Mouse (Mus musculus): Measurements from ENCODE around the gene Stom. TPM values are rescaled to one million over a fixed set of nuclear protein-coding genes. Genes with fewer than 3 reads are reported as not detected.

Gene Stom
- 8.0 and 9.4 TPM in 2 replicates for polyA plus RNA-seq (2015; fragmentation: Nextera tagmentation; extraction: Ambion mirVana)

DNA sequence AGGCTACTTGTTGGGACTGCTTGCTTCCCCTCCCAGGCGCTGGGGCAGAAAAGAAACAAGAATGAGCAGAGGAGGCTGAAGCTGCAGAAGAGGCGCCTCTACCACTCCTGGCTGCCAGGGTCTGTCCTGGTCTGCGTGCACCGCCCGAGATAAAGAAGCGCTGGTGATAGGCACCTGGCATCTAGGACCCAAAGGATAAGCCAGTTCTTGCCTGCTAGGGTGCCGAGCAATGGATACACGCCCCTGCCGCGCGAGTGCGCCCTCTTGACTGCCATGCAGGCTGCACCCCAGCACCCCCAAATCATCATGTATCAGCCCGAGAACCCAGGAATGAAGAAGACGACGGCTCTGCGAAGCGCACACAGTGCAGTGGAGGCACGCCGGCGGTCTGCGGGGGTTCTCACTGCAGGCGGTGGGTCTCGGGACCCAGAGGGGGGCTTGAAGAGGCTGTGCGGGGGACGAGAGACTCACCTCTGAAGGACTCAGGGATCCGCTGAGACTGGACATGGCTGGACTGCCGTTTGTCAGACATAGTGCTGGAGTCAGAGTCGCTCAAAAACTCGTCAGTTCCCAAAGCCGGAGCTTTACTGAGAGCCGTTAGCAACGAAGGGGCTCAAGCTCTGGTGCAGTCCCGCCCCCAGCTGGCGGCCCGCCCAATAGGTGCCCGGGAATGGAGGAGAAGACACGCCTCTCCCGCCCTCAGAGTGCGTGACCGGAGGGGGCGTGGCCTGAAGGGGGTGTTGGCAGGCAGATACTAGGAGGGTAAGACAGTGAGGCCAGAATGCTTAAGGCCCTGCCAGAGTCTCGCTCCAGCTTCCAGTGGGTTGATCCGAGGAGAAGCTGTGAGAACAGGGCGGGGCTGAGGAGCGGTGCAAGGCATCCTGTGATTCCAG, at the start of gene Stom:
Stom (minus strand) TSS at position 589 of the 893 bp plus-strand sequence.
- H3K9ac ChIP-seq, result peak within 1 kb of the TSS; percentile 72
- WGBS, result under 1% methylated on average over 45 of the region's 45 CpGs
- peak; percentile 98 for ATAC-seq

GRCm38 (mm10) chr2:35385441-35385871, 48.7 kb upstream of the Stom start:
- no peaks in the 10 kb centered on the region for H3K4me1 ChIP-seq
- ATAC-seq, result no peak
- no peak overlapping the region for H3K27ac ChIP-seq
- no peak overlapping the region for H3K4me3 ChIP-seq
- H3K9me3 ChIP-seq (replicated peaks), result peaks cover 4% of the 10 kb centered on the region; the same call in 1 of the 2 replicates
- no peaks in the 10 kb centered on the region for H3K36me3 ChIP-seq (ENCODE audit: poor library complexity, severe bottlenecking)
- WGBS, result 84% methylated on average over 9 of the region's 9 CpGs
- no peaks in the 10 kb centered on the region for H3K27me3 ChIP-seq
- no peak overlapping the region for H3K9ac ChIP-seq
- no peak overlapping the region for H3K4me2 ChIP-seq

More for the DNA sequence above, at the start of gene Stom:
- no peaks in the 10 kb centered on the region for H3K27me3 ChIP-seq
- H3K4me1 ChIP-seq, result peaks cover 17% of the 10 kb centered on the region
- peak within 1 kb of the TSS; percentile 96 for H3K4me2 ChIP-seq
- H3K4me3 ChIP-seq, result peak within 1 kb of the TSS; percentile 67
- no peaks in the 10 kb centered on the region for H3K9me3 ChIP-seq (replicated peaks)
- no peaks in the 10 kb centered on the region for H3K36me3 ChIP-seq (ENCODE audit: poor library complexity, severe bottlenecking)
- peak within 1 kb of the TSS; percentile 65 for H3K27ac ChIP-seq

DNA sequence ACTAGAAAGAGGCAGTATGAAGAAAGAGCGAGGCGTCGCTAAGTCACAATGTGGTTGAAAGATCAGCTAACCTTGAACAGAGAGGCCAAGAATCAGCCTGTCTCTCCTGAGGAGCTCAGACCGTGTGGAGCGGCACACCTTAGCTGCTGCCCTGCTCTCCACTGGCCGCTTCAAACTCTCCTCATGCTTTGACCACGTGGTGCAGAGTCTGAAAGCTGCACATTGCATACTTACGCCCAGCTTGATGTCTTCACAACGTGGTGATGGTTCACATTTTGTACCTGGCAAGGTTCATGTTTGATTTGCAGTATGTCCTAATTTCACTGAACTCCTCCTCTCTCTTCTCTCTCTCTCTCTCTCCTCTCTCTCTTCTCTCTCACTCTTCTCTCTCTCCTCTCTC, 42.5 kb upstream of the Stom start:
- ATAC-seq, result no peak
- no peaks in the 10 kb centered on the region; the same call in 1 of the 2 replicates for H3K27me3 ChIP-seq
- H3K4me3 ChIP-seq, result no peak overlapping the region

DNA sequence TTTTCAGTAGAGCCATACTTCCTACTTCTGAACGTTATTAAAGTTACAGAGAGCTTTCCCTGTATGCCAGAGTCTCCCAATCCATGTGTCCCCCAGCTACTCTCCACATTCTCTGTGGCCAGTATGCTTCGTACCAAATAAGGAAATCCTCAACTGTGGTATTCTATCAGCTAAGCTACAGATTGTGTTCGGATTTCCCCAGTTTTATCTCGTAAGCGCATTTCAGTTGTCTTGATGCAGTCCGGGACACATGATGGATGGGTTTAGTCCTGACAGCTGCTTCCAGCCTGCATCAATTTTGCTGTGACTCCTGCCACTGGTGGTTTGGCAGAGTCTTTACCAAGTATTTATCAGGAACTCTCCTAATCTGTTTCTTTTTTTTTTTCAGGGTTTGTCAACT, 40.8 kb upstream of the Stom start:
- Histone ChIP-seq H3K27me3 (no peaks in the 10 kb centered on the region; the same call in 1 of the 2 replicates), H3K27ac (no peak overlapping the region), H3K9me3 (replicated peaks) (no peaks in the 10 kb centered on the region), H3K4me3 (no peak overlapping the region), H3K9ac (no peak overlapping the region), H3K4me2 (no peak overlapping the region), H3K4me1 (no peaks in the 10 kb centered on the region), H3K36me3 (ENCODE audit: poor library complexity, severe bottlenecking) (no peaks in the 10 kb centered on the region)
- WGBS, result 83% methylated on average over 6 of the region's 6 CpGs
- no peak for ATAC-seq

More for the DNA sequence above, 42.5 kb upstream of the Stom start:
- Histone ChIP-seq H3K9me3 (replicated peaks) (no peaks in the 10 kb centered on the region), H3K9ac (no peak overlapping the region), H3K4me2 (no peak overlapping the region), H3K4me1 (no peaks in the 10 kb centered on the region), H3K27ac (no peak overlapping the region), H3K36me3 (ENCODE audit: poor library complexity, severe bottlenecking) (no peaks in the 10 kb centered on the region)
- WGBS, result 70% methylated on average over 9 of the region's 9 CpGs

GRCm38 (mm10) chr2:35373003-35373402, 36.2 kb upstream of the Stom start:
- H3K9me3 ChIP-seq (replicated peaks), result no peaks in the 10 kb centered on the region

DNA sequence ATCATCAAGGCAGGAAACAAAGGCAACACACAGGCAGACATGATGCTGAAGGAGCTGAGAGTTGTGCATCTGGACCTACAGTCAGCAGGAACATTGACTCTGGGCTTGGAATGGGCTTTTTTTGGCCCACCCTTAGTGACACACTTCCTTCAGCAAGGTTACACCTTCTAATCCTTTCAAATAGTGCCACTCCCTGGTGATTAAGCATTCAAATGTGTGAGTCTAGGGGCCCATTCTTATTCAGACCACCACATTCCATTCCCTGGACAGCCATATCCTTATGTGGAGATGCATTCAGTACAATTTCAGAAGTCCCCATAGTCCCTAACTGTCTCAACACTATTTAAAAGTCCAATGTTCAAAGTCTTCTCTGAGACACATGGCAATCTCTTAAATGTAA, 33.9 kb upstream of the Stom start:
- no peak overlapping the region for H3K4me2 ChIP-seq
- no peaks in the 10 kb centered on the region for H3K36me3 ChIP-seq (ENCODE audit: poor library complexity, severe bottlenecking)
- H3K9ac ChIP-seq, result no peak overlapping the region
- H3K4me1 ChIP-seq, result no peaks in the 10 kb centered on the region
- no peaks in the 10 kb centered on the region for H3K9me3 ChIP-seq (replicated peaks)
- no peak overlapping the region for H3K27ac ChIP-seq
- no peak overlapping the region for H3K4me3 ChIP-seq
- H3K27me3 ChIP-seq, result no peaks in the 10 kb centered on the region; the same call in 1 of the 2 replicates
- ATAC-seq, result no peak

More at GRCm38 (mm10) chr2:35373003-35373402, 36.2 kb upstream of the Stom start:
- H3K27me3 ChIP-seq, result no peaks in the 10 kb centered on the region; the same call in 1 of the 2 replicates
- no peak overlapping the region for H3K4me3 ChIP-seq
- H3K4me2 ChIP-seq, result no peak overlapping the region
- no peak overlapping the region for H3K27ac ChIP-seq
- no peak overlapping the region for H3K9ac ChIP-seq
- no peaks in the 10 kb centered on the region for H3K36me3 ChIP-seq (ENCODE audit: poor library complexity, severe bottlenecking)
- ATAC-seq, result no peak
- 10% methylated on average over 3 of the region's 3 CpGs for WGBS
- H3K4me1 ChIP-seq, result no peaks in the 10 kb centered on the region

DNA sequence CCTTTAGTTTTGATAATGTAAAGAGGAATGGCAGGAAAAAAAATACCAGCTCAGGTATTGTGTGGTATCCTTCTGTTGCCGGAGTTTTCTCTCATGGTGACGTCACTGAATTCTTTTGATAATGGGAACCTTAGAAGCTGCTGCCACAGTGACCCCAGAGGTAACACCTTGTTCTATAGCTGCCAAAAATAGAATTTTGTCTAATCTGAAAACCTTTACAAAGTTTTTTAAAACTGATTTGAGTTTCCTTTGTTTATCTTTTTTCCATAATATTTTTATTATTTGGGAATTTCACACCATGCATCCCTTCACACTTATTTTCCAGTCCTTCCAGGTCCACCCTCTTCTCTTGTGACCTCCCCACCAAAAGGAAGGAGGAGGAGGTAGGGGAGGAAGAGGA, 30.9 kb upstream of the Stom start, which contains the start of gene 4930568D16Rik:
4930568D16Rik (minus strand) TSS at position 101 of the 400 bp plus-strand sequence.
- no peaks in the 10 kb centered on the region for H3K9me3 ChIP-seq (replicated peaks)
- ATAC-seq, result no peak
- H3K27me3 ChIP-seq, result no peaks in the 10 kb centered on the region
- 83% methylated on average over 2 of the region's 2 CpGs for WGBS
- no peak within 1 kb of the TSS for H3K4me2 ChIP-seq
- H3K4me3 ChIP-seq, result no peak within 1 kb of the TSS
- no peak within 1 kb of the TSS for H3K9ac ChIP-seq
- no peak within 1 kb of the TSS for H3K27ac ChIP-seq
- H3K36me3 ChIP-seq (ENCODE audit: poor library complexity, severe bottlenecking), result no peaks in the 10 kb centered on the region
- no peaks in the 10 kb centered on the region for H3K4me1 ChIP-seq

- Histone ChIP-seq H3K27ac (no peak overlapping the region), H3K36me3 (ENCODE audit: poor library complexity, severe bottlenecking) (no peaks in the 10 kb centered on the region), H3K9me3 (replicated peaks) (no peaks in the 10 kb centered on the region), H3K9ac (no peak overlapping the region), H3K4me3 (no peak overlapping the region), H3K27me3 (no peaks in the 10 kb centered on the region), H3K4me1 (no peaks in the 10 kb centered on the region), H3K4me2 (no peak overlapping the region)
- WGBS, result 74% methylated on average over 5 of the region's 5 CpGs
- ATAC-seq, result no peak
These were observed 12.4 kb upstream of the Stom start for GRCm38 (mm10) chr2:35349184-35349583.

- no peak overlapping the region for H3K27ac ChIP-seq
- H3K36me3 ChIP-seq (ENCODE audit: poor library complexity, severe bottlenecking), result no peaks in the 10 kb centered on the region
These were observed 9.2 kb upstream of the Stom start for GRCm38 (mm10) chr2:35345984-35346383.

DNA sequence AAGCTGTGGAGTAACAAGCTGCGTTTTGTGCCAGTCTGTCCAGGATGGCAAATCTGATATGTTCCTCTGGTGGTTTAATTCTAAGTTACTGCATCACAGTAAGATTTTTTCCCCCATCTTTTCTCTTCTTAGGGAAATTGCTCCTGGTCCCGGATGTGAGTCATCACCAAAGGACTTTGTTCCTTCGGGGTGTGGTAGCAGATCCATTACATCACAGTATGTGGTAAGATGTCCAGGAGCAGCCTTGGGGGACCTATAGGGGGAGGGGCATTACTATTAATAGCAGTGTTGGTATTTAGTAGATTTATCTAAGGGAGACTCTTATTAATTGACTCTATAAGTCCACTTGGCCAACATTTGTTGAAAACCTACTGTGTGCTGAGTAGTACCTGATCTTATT, 5.8 kb upstream of the Stom start:
- no peaks in the 10 kb centered on the region for H3K9me3 ChIP-seq (replicated peaks)
- H3K4me1 ChIP-seq, result no peaks in the 10 kb centered on the region
- H3K9ac ChIP-seq, result no peak overlapping the region
- H3K4me3 ChIP-seq, result no peak overlapping the region
- ATAC-seq, result no peak
- no peak overlapping the region for H3K27ac ChIP-seq
- H3K27me3 ChIP-seq, result no peaks in the 10 kb centered on the region
- no peaks in the 10 kb centered on the region for H3K36me3 ChIP-seq (ENCODE audit: poor library complexity, severe bottlenecking)
- WGBS, result 89% methylated on average over 3 of the region's 3 CpGs
- no peak overlapping the region for H3K4me2 ChIP-seq

More at GRCm38 (mm10) chr2:35345984-35346383, 9.2 kb upstream of the Stom start:
- 79% methylated on average over 2 of the region's 2 CpGs for WGBS
- no peak for ATAC-seq
- Histone ChIP-seq H3K27me3 (no peaks in the 10 kb centered on the region), H3K4me1 (no peaks in the 10 kb centered on the region), H3K4me3 (no peak overlapping the region), H3K9me3 (replicated peaks) (no peaks in the 10 kb centered on the region), H3K4me2 (no peak overlapping the region), H3K9ac (no peak overlapping the region)

GRCm38 (mm10) chr2:35338707-35339106, 1.9 kb upstream of the Stom start:
- Histone ChIP-seq H3K9me3 (replicated peaks) (no peaks in the 10 kb centered on the region), H3K36me3 (ENCODE audit: poor library complexity, severe bottlenecking) (no peaks in the 10 kb centered on the region), H3K4me1 (peaks cover 17% of the 10 kb centered on the region), H3K27me3 (no peaks in the 10 kb centered on the region), H3K4me2 (no peak overlapping the region), H3K4me3 (no peak overlapping the region), H3K9ac (no peak overlapping the region), H3K27ac (no peak overlapping the region)
- WGBS, result 83% methylated on average over 6 of the region's 6 CpGs
- ATAC-seq, result no peak

GRCm38 (mm10) chr2:35338036-35338435, 1.3 kb upstream of the Stom start:
- no peak overlapping the region for H3K4me3 ChIP-seq
- H3K4me2 ChIP-seq, result no peak overlapping the region
- peaks cover 17% of the 10 kb centered on the region for H3K4me1 ChIP-seq
- no peaks in the 10 kb centered on the region for H3K9me3 ChIP-seq (replicated peaks)
- no peak overlapping the region for H3K9ac ChIP-seq
- no peaks in the 10 kb centered on the region for H3K27me3 ChIP-seq
- H3K36me3 ChIP-seq (ENCODE audit: poor library complexity, severe bottlenecking), result no peaks in the 10 kb centered on the region
- H3K27ac ChIP-seq, result no peak overlapping the region
- no peak for ATAC-seq
- WGBS, result 82% methylated on average over 1 of the region's 1 CpGs

Measured in forebrain, embryonic 13.5 days (tissue).